Mouse (Mus musculus) cerebellum, adult (tissue): ENCODE results near the gene Dis3l2.

Source experiments
- ATAC-seq: cut with Nextera tagmentation; 2 replicates; pipeline ENCODE4 v1.9.2; 2017; ENCODE audit warnings: mild to moderate bottlenecking, moderate library complexity, mixed read lengths; ENCODE audit not compliant: insufficient number of reproducible peaks, low FRiP score, low TSS enrichment

Gene Dis3l2

DNA sequence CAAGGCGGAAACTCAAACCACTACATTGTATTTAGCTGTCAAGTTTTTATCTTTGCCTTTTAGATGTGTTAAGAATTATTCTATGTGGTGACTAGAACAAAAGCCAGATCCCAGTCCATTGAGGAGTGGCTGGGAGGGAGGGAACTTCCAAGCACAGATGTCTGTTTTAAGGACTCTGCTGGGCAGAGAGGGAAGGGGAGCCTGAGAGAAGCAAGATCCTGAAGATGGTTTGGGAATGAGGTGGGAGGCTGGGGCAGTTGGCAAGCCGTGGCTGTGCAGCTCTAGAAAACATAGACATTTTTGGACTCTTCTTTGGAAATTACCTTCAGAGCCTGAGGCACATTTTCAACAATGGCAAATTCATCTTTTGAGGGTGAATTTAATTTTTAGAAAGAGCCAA, 208.9 kb downstream of the Dis3l2 start:
- no peak for ATAC-seq

DNA sequence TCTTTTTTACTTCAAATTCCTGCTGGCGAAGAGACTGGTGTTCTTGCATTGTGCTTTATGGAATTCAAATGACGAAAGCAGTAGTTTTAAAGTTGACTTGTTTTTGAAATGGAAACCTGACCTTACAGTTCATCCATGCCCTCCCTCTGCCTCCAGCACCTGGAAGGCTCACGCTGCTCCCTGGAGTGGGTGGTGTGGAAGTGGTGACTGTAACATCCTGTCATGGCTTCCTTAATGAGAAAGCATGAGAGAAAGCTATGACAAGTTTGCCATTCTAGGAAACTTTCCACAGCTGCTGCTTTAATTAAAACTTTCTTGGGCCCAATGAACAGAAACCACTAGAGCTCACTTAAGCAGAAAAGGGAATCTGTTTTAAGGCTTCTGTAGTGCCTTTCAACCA, 210.3 kb downstream of the Dis3l2 start:
- ATAC-seq, result no peak

DNA sequence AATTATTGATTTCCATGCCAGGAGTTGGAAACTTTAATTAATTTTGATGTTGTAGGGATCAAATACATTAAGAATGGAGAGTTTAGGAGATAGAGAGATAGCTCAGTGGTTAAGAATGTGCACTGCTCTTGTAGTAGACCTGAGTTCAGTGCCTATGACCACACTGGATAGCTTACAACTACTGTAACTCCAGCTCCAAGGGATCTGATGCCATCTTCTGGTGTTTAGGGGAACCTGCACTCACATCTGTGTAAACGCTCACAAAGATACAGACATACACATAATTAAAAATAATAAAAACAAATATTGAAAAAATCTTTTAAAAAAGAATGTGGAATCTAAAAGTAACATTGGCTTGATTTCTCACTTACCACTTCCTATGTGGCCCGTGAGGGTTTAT, 211.1 kb downstream of the Dis3l2 start:
- ATAC-seq, result no peak

DNA sequence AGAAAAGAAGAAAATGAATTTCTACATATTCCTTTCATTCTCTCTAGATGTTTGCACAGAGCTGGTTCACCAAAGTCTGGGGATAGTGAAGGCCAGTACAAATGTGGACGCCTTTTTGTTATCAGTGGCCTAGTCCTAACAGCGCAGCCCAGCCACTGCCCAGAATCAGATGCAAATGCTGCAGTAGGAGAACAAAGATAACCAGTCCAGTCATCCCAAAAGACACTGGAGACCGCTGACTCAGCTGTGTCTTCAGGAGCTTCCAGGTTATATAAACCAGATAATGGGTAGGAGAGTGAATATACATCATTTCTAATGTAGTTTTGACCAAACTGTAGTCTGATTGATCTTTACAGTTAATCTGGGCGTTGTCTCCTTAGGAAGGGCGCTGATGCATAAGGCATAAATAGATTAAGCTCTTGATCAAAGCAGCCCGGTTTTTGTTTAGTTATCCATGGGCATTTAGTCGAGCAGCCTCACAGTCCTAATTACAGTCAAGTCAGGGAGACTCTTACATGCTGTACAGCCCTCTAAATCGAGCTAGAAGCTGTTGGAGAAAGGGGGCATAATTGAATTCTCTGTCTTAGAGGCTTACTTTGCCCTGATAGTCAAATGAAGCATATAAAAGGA, 212.9 kb downstream of the Dis3l2 start:
- ATAC-seq, result no peak

DNA sequence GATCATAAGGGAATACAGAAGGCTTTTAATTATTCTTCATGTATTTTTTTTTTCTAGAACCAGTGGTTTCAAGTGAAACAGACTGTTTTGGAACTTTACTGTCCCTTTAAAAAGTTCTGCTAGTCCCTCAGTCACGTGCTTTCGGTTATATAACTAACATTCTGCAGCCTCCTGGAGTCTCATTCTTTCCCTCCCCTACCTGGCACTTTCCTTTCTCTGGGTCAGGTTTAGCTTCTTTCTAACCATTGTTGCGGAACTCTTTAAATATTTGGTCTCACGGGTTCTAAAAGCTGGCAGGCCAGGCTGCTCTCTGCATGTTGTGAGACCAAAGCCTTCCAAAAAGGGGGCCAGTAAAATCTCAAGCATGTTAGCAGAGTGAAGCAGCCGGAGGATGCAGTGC, 222.2 kb downstream of the Dis3l2 start:
- no peak for ATAC-seq

DNA sequence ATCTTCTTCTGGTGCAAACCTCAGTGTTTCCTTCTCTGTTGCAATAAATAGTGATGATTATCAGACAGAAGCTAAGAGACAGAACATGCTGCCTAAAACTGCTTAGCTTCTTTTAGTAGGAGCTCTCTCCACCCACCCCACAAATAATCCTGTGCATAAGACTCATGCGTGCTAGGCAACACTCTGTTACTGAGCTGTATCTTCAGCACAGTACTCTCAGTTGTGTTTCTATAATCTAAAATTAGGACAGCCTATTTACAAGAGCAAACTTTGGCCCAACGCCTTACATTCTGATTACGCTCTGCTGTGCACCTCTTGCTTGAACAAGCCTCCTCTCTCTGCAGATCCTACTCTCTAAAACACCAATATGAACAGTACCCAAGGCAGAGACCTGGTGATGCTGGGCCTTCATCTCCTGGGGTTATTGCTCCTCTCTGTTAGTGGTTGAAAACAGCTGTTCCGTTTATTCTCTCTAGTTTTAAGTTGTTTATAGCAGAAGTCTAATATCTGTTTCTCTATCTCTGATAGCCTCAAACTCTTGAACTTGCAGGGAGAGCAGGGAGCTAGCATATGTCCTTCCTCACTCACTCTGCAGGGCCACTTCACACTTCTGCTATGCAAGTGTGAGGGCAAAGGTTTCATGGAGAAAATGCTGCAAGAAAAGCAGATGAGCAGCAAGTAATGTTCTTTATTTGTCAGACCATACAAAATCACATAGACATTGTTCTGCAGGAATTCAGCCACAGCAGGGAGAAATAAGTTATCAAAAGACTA, 228.2 kb downstream of the Dis3l2 start:
- no peak for ATAC-seq

DNA sequence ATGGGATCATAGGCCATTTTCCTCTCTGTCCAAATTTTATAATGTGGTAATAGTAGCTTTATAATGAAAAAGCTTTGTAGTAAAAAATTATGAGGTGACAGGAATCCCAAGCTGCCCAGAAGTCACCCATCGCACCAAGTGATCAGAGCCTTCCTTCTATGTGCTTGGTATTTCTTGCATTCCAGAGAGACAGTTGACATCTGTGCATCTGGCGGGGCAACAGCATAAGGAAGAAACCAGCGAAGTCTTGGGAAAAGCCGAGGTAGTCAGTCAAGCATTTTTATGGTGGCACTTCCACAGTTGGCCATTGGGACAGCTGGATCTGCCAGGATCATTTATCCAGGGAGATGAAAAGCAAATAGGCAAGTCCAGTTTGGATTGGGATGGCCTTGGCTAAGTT, 229.2 kb downstream of the Dis3l2 start:
- no peak for ATAC-seq

DNA sequence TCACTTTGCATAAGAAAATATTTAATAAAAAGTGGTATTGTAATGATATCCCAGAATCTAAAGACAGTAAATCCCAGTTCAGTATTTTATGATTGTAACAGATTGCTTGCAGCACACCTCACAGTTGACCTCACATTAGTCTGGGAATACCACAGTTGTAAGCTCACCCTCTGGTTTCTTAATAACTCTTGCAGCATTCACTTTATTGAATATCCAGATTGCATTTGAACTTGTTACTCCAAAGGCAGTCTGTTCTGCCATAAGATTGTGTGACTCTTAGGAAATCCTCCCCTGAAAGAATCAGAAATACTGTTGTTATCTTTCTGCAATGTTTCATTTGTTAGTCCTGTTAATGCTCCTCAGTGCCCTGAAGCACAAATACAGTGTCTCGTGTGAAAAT, 230.0 kb downstream of the Dis3l2 start:
- no peak for ATAC-seq

DNA sequence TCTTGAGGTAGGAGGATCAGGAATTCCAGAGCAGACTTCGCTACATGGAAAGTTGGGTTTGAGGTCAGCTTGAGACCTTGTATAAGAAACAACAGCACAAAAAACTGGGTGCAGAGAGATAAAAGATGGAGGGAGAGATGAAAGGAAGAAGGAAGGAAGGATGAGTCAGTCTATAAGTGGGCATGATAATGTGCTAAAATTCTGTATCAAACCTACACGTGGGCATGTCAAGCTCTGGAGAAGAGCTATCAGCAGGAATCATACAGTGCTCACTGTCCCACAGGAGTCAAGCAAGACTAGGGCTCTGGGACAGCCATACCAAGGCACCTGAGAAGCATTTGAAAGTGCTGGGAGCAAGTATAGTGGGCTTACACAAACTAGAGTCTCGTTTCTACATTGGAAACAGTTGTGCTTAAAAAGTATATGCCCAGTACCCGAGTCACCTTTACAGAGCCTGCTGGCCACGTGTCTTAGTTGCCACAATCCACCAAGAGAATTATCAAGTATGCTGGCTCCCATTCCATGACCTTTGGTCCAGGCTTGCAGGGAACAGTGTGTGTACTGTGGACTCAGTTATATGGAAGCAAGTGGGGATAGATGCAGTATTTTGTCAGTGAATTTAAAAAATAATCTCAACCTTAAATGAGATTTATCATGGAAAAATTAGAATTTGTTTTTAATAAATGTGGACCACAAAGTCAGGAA, 248.0 kb downstream of the Dis3l2 start:
- no peak for ATAC-seq

DNA sequence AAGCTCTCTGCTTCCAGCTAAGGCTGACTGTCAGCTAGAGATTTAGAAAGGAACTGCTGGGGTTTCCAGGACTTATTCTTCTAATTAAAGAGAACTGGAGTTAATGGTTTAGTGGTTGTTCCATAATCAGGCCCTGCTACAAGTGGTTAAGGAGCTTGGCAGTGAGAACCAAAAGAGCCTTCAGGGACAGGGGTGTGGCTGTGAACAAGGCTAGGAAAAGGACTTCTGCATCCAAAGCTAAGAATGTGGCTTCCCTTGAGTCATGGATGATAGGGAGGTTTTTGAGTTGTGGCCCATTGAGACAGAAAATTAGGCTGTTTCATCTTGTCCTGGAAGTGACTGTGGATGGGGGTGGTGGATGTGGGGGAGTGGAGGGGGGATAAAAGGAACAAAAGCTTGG, 252.2 kb downstream of the Dis3l2 start:
- no peak for ATAC-seq

DNA sequence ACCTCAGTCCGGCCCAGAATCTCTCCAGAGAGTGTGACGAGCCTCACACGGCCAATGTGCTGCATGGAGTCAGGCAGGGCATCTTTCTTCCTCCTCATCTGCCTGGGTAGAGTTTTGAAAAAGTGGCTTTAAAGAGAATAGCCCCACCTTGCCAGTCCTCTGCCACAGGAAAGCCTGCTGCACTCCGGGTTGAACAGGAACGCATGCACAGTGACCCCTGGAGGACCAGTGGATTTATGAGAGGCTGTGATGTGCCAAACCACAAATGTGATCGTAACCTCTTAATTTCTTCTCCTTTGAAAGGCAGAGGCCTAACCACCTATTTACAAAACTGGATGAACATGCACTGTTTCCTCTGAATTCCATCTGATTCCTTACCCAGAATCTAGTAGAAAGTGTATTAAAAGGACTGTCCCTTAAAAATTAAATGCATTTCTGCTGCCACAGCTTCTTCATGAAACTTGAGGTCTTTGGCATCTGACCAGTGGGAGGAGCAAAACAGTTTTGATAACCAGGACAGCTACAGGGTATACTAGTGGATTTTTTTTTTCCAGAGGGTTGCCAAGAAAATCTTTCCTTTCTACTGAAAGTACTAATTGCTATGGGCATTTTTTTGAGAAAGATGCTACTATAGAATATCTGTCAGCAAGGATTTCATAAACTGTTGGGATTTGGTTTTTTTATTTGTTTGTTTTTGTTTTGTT, 264.8 kb downstream of the Dis3l2 start:
- ATAC-seq, result no peak

DNA sequence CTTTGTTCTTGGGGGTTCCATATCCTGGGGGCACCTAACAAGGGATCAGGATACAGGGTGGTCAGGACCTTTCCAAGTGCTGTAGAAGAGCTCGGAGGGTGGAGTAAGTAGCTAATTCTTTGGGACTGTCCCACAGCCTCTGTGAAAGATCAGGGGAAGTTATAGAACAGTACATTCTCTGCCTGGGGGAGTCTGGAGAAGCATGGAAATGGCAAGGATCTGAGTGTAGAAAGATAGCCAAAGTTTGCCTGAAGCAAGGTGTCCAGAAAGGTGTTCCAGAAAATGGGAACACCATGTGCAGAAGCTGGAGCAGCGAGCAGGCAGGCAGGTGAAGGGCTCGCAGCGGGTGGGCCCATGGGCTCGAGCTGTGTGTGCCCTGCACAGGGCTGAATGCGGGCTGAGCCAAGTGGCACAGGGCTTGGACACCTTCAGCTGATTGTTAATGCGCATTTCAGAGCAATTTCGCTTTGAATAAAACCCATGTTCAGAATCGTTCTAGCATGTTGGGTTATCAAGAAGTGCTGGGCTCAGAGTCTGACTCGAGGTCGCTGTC, 265.6 kb downstream of the Dis3l2 start:
- ATAC-seq, result 0 out of 2 replicates have a peak, but pooled peaks have one; percentile 10

DNA sequence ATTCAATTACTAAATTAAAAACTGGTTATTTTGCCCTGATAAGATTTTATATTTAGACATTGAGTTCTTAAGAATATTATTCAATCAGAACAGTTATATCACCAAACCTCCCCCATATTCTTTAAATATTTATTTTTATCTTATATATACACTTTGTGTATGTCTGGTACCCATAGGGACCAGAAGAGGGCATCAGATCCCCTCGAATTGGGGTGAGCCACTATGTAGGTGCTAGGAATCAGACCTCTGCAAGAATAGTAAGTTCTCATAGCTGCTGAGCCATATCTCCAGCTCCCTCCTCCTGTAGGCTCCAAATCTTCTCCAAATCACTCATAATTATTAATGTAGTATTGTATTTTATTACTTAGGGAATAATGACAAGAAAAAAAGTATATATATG, 269.1 kb downstream of the Dis3l2 start:
- ATAC-seq, result no peak

DNA sequence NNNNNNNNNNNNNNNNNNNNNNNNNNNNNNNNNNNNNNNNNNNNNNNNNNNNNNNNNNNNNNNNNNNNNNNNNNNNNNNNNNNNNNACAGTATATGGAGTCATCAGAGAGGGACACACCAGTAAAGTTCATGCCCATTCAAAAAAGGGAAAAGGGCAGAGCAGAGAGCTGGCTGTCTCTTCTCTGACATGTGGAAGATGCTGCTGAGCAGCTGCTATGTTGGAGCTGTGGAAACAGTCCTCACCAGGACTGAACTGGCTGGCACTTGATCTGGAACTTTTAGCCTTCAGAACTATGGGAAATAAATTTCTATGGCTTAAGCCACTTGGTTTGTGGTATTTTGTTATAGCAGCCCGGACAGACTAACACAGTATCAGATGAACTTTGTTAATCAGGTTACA, 273.4 kb downstream of the Dis3l2 start:
- no peak for ATAC-seq

DNA sequence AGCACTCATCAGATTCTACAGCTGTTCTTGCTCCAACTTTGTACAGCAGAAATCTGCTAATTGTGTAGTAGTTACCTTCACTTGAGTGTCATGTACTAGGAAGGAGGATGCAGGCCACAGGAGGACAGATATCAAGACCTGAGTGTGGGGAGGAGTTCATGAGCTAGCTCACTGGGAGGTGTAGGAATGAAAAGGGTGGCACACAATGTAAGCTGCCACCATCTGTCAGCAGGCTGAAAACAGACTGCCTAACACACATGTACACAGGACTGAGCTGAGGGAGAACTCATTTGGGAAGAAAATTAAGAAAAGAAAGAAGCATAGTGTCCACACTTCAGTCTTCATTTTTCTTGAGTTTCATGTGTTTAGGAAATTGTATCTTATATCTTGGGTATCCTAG, 282.8 kb downstream of the Dis3l2 start:
- no peak for ATAC-seq

DNA sequence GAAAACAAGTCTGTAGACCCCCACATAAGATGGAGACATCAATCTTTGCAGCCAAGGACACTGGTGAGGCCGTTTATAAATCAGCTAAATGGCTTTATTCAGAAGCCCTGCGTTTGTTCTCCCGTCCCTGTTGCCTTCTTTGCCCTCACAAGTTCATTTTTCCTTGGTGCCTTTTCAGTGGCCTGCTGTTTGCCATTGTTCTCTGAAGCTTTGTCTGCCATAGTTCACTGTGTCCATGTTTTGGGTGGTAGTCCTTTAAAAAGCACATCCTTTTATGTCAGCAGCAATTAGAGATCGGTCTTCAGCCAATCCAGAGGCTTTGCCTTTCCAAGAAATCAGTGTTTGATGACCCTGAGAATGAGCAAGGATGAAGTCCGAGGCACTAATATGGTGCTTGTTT, 289.2 kb downstream of the Dis3l2 start:
- no peak for ATAC-seq

DNA sequence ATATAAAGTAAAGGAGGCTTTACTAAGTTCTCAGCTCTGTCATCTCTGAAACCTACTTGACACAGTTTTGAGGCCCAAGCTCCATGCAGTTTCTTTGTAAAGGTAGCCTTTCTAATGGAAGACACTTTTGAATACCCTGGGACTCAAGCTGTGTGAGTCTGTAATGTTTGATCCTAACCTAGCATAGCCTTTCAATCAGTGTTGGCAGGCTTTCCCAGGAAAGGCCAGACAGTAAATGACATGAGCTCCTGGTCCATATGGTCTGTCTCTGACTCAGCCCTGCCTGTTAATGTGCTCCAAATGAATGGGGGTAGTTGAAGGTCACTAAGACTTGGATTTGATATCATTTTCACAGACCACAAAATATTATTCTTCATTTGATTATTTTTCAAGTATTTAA, 290.4 kb downstream of the Dis3l2 start:
- ATAC-seq, result no peak

DNA sequence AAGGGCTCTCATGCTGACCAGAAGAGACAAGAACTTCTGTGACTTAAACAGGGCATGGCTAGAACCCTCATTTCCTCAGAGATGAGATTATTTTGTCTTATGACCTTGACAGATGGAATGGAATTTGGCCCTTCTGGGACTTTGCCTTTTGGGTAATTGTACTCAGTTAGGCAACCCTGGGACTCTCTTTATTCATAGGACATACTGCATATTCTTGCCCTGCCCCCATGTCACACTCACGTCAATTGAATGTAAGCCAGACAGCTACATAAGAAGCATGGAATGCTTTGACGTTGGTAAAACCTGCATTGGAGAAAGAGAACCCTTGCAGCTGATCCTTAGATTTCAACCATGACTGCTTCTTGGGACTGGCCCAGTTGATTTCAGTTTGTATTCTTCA, 294.4 kb downstream of the Dis3l2 start:
- ATAC-seq, result no peak

DNA sequence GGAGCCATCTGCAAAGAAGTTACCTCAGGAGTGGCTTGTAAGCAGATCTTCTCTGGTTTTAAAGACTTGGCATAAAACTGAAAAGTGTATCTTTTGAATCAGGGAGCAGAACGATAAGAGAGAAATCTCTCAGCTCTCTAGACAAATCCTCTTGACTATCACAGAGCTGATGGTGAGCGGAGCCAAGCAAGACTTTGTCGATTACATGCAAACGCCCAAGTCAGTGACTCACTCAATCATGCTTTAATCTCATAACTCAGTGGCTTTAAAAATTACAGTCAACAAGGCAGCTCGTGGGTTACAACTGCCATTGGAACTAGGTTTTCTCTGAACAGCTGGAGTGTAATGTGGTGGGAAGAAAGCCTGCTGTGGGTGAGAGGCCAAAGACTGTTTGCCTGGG, 297.8 kb downstream of the Dis3l2 start:
- ATAC-seq, result no peak

DNA sequence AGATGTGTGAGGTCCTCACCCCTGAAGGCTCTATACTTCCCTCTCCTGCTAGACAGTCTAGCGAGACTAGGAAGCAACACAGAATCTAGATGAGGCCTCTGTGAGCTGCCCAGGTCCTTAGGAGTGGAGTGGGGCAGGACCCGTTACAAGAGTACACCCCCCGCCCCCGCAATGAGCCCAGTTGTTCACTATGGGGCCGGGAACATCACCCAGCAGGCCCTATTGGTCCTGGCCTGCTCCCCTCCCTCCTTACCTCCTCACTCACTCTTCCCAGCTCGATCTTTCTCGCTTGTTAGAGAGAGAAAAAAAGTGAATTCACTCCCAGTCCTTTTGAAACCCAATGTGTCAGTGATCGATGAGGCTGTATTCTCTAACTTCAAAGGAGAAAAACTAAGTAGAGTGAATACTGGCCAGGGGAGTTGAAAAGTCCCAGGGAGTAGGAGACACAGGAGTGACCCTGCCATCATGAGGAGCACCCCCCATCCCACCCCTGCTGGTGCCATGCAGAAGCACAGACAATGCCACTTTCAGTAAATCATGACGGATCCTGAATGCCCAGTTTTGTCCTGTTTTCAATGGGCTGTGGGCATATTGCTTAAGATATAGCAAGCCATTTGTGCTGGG, 299.0 kb downstream of the Dis3l2 start:
- ATAC-seq, result no peak
